In genomic region chr2:28607341-28608165, GRCm38 (mm10) we compare ENCODE assay signal across 1 mouse cellular context.
TF ChIP-seq lines count a peak whose summit lies in the region.

No protein-coding gene starts in this region.

TF ChIP-seq in ES-E14, 5 proteins besides CTCF, POLR2A, EP300 and RAD21:
- no peak for TF ChIP-seq ZNF384 (IDR thresholded peaks at IDR 0.05; ENCODE audit: low read depth, low read length)
- TF ChIP-seq CHD2 (IDR thresholded peaks at IDR 0.05; ENCODE audit: low read depth, low read length) = no peak
- no peak for TF ChIP-seq HCFC1 (IDR thresholded peaks at IDR 0.05; ENCODE audit: borderline replicate concordance, insufficient read depth, low read length)
- no peak for TF ChIP-seq MAFK (IDR thresholded peaks at IDR 0.05; ENCODE audit: insufficient read depth, low read depth, low read length)
- no peak for TF ChIP-seq ZC3H11A (IDR thresholded peaks at IDR 0.05; ENCODE audit: borderline replicate concordance, low read depth, low read length)
TF ChIP-seq in ES-E14: peak in this region for 0.
